1 mouse cellular context compared by ENCODE assay signal in the genomic region with DNA sequence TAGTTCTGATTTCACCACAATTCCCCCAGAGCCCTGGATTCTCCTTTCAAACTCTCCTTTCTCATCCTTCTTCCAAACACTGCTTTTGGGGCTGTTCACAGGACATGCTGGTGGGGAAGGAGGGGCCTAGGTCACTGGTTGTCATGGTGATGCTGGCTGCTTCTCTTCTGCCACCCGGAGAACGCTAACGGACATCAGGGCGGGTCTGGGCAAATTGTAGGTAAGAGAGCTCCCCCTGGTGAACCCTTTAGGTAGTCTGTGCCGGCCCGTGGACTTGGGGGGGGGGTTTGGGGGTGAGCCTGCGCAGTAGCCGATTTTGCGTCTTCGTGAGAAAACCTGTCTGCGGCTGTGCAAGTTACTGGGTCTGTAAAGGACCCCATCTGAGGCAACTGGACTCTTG.
A peak's percentile ranks its signal among the peaks of the same experiment; 100 is the strongest.
TF ChIP-seq lines count a peak whose summit lies in the region.

No protein-coding gene starts in this region.

TF ChIP-seq in CH12.LX, 34 proteins besides CTCF, POLR2A, EP300 and RAD21:
- TF ChIP-seq GABPA (IDR thresholded peaks at IDR 0.05; ENCODE audit: insufficient replicate concordance, low read depth, low read length) = no peak
- TF ChIP-seq TBP (conservative IDR thresholded peaks at IDR 0.05; ENCODE audit: low read depth, low read length) = no peak
- peak; percentile 80 for TF ChIP-seq SMC3 (IDR thresholded peaks at IDR 0.05; ENCODE audit: low read depth, low read length)
- TF ChIP-seq SIN3A (IDR thresholded peaks at IDR 0.05; ENCODE audit: low read length) = peak; percentile 69
- TF ChIP-seq E2F4 (IDR thresholded peaks at IDR 0.05; ENCODE audit: insufficient replicate concordance, low read depth, low read length) = no peak
- TF ChIP-seq MXI1 (IDR thresholded peaks at IDR 0.05; ENCODE audit: low read depth, low read length) = peak; percentile 74
- TF ChIP-seq ZKSCAN1 (IDR thresholded peaks at IDR 0.05; ENCODE audit: borderline replicate concordance, low read depth, low read length) = no peak
- TF ChIP-seq NRF1 (IDR thresholded peaks at IDR 0.05; ENCODE audit: low read depth, low read length) = peak; percentile 82
- TF ChIP-seq MAZ (IDR thresholded peaks at IDR 0.05; ENCODE audit: low read depth, low read length) = peak; percentile 73; the same call in 1 of the 2 replicates
- 0 out of 2 replicates have a peak, but pooled peaks have one; percentile 28 for TF ChIP-seq POLR2AphosphoS2 (IDR thresholded peaks at IDR 0.05; ENCODE audit: low read depth, low read length)
